Mouse (Mus musculus) limb, embryonic 10.5 days (tissue): ENCODE measurements around the gene Ciao2a. TPM values are rescaled to one million over a fixed set of nuclear protein-coding genes. Genes with fewer than 3 reads are reported as not detected.

ENCODE experiments used
- DNase-seq: peaks from one replicate; pipeline ENCODE4 v3.0.0-alpha.2; 2017; ENCODE audit warnings: low spot score
- H3K27ac ChIP-seq: fragments of 300-500 bp; sonication (generic); 2 replicates; pipeline ENCODE4 v1.5.1; 2016; ENCODE audit warnings: mild to moderate bottlenecking
- H3K27me3 ChIP-seq: fragments of 300-500 bp; sonication (generic); 2 replicates; pipeline ENCODE4 v1.6.1; 2016; ENCODE audit warnings: low read depth, mild to moderate bottlenecking; ENCODE audit not compliant: poor library complexity, severe bottlenecking
- H3K36me3 ChIP-seq: fragments of 300-500 bp; sonication (generic); 2 replicates; pipeline ENCODE4 v1.6.1; 2016; ENCODE audit warnings: mild to moderate bottlenecking, moderate library complexity
- H3K4me1 ChIP-seq: fragments of 300-500 bp; sonication (generic); 2 replicates; pipeline ENCODE4 v1.6.1; 2016
- H3K4me3 ChIP-seq: fragments of 300-500 bp; sonication (generic); 2 replicates; pipeline ENCODE4 v1.5.1; 2016; ENCODE audit warnings: mild to moderate bottlenecking, moderate library complexity
- H3K9me3 ChIP-seq: fragments of 300-500 bp; sonication (generic); replicated peaks from 2 replicates; pipeline ENCODE4 v1.6.1; 2016; ENCODE audit warnings: mild to moderate bottlenecking
- WGBS: fragments of 180-500 bp; shearing (Covaris S2); methylation state at CpG from one replicate; pipeline ENCODE4 v1.1.7; 2016; 5-methylcytosine and 5-hydroxymethylcytosine counted together
- polyA plus RNA-seq: library from polyadenylated mRNA; unstranded; fragments of >200 nt; fragmentation: Nextera tagmentation; extraction: Ambion mirVana; gene quantifications from 2 replicates; pipeline ENCODE4 v1.2.1, GENCODE M21; 2016

Gene Ciao2a
- polyA plus RNA-seq, 1 experiment from 2014 or later: 171 TPM

GRCm38 (mm10) chr9:66102668-66103067, 23.7 kb upstream of the Ciao2a start:
- WGBS: 89% methylated on average over 6 of the region's 6 CpGs

GRCm38 (mm10) chr9:66104601-66105000, 21.8 kb upstream of the Ciao2a start:
- H3K4me3 ChIP-seq: no peak overlapping the region
- 95% methylated on average over 4 of the region's 4 CpGs for WGBS
- no peaks in the 10 kb centered on the region for H3K4me1 ChIP-seq
- no peak overlapping the region for H3K27ac ChIP-seq
- no peak for DNase-seq
- H3K9me3 ChIP-seq: no peaks in the 10 kb centered on the region
- H3K36me3 ChIP-seq: peaks cover 98% of the 10 kb centered on the region
- no peaks in the 10 kb centered on the region for H3K27me3 ChIP-seq

More at GRCm38 (mm10) chr9:66102668-66103067, 23.7 kb upstream of the Ciao2a start:
- Histone ChIP-seq H3K4me3 (no peak overlapping the region), H3K27me3 (no peaks in the 10 kb centered on the region), H3K36me3 (peaks cover 93% of the 10 kb centered on the region), H3K27ac (no peak overlapping the region), H3K9me3 (no peaks in the 10 kb centered on the region), H3K4me1 (no peaks in the 10 kb centered on the region)
- no peak for DNase-seq

- Histone ChIP-seq H3K9me3 (no peaks in the 10 kb centered on the region), H3K4me3 (no peak overlapping the region), H3K36me3 (peaks cover 97% of the 10 kb centered on the region), H3K4me1 (peaks cover 2% of the 10 kb centered on the region; the same call in 1 of the 2 replicates), H3K27ac (no peak overlapping the region), H3K27me3 (no peaks in the 10 kb centered on the region)
- WGBS: 92% methylated on average over 8 of the region's 8 CpGs
- DNase-seq: no peak
Observed at GRCm38 (mm10) chr9:66105168-66105567, 21.2 kb upstream of the Ciao2a start.

GRCm38 (mm10) chr9:66109574-66109973, 16.8 kb upstream of the Ciao2a start:
- Histone ChIP-seq H3K36me3 (peaks cover 82% of the 10 kb centered on the region), H3K27me3 (no peaks in the 10 kb centered on the region), H3K9me3 (no peaks in the 10 kb centered on the region), H3K4me3 (no peak overlapping the region), H3K27ac (no peak overlapping the region), H3K4me1 (peaks cover 8% of the 10 kb centered on the region; the same call in 1 of the 2 replicates)
- WGBS: 100% methylated on average over 1 of the region's 1 CpGs
- no peak for DNase-seq

- peaks cover 82% of the 10 kb centered on the region for H3K36me3 ChIP-seq
- H3K9me3 ChIP-seq: no peaks in the 10 kb centered on the region
- no peak overlapping the region for H3K4me3 ChIP-seq
- peaks cover 8% of the 10 kb centered on the region; the same call in 1 of the 2 replicates for H3K4me1 ChIP-seq
- no peak for DNase-seq
- H3K27me3 ChIP-seq: no peaks in the 10 kb centered on the region
- WGBS: 77% methylated on average over 8 of the region's 8 CpGs
- H3K27ac ChIP-seq: peak overlapping the region; percentile 39; the same call in 1 of the 2 replicates
Observed at GRCm38 (mm10) chr9:66110126-66110525, 16.3 kb upstream of the Ciao2a start.

- Histone ChIP-seq H3K36me3 (peaks cover 82% of the 10 kb centered on the region), H3K4me1 (peaks cover 8% of the 10 kb centered on the region; the same call in 1 of the 2 replicates), H3K27ac (peak overlapping the region; percentile 39; the same call in 1 of the 2 replicates), H3K4me3 (no peak overlapping the region), H3K27me3 (no peaks in the 10 kb centered on the region), H3K9me3 (no peaks in the 10 kb centered on the region)
- DNase-seq: no peak
- WGBS: 80% methylated on average over 8 of the region's 8 CpGs
Observed at GRCm38 (mm10) chr9:66110611-66111379, 15.6 kb upstream of the Ciao2a start.

GRCm38 (mm10) chr9:66114341-66114740, 12.1 kb upstream of the Ciao2a start:
- Histone ChIP-seq H3K4me3 (no peak overlapping the region), H3K9me3 (no peaks in the 10 kb centered on the region), H3K36me3 (peaks cover 64% of the 10 kb centered on the region), H3K4me1 (peaks cover 8% of the 10 kb centered on the region; the same call in 1 of the 2 replicates), H3K27ac (no peak overlapping the region), H3K27me3 (no peaks in the 10 kb centered on the region)
- no peak for DNase-seq
- 91% methylated on average over 3 of the region's 3 CpGs for WGBS

GRCm38 (mm10) chr9:66116890-66117289, 9.5 kb upstream of the Ciao2a start:
- WGBS: 67% methylated on average over 8 of the region's 8 CpGs
- Histone ChIP-seq H3K27me3 (no peaks in the 10 kb centered on the region), H3K4me3 (no peak overlapping the region), H3K4me1 (no peaks in the 10 kb centered on the region), H3K9me3 (no peaks in the 10 kb centered on the region), H3K36me3 (peaks cover 62% of the 10 kb centered on the region), H3K27ac (no peak overlapping the region)
- DNase-seq: no peak

GRCm38 (mm10) chr9:66119498-66119897, 6.9 kb upstream of the Ciao2a start:
- Histone ChIP-seq H3K4me1 (peaks cover 10% of the 10 kb centered on the region), H3K27ac (no peak overlapping the region), H3K36me3 (peaks cover 49% of the 10 kb centered on the region), H3K4me3 (no peak overlapping the region), H3K9me3 (no peaks in the 10 kb centered on the region), H3K27me3 (no peaks in the 10 kb centered on the region)
- 92% methylated on average over 2 of the region's 2 CpGs for WGBS
- DNase-seq: no peak

- peaks cover 42% of the 10 kb centered on the region for H3K36me3 ChIP-seq
- H3K27me3 ChIP-seq: no peaks in the 10 kb centered on the region
- 97% methylated on average over 4 of the region's 4 CpGs for WGBS
- DNase-seq: no peak
- peaks cover 16% of the 10 kb centered on the region for H3K4me1 ChIP-seq
- no peaks in the 10 kb centered on the region for H3K9me3 ChIP-seq
- no peak overlapping the region for H3K4me3 ChIP-seq
- no peak overlapping the region for H3K27ac ChIP-seq
Observed at GRCm38 (mm10) chr9:66120106-66120505, 6.3 kb upstream of the Ciao2a start.

- peaks cover 24% of the 10 kb centered on the region for H3K4me1 ChIP-seq
- no peak overlapping the region for H3K4me3 ChIP-seq
- H3K27ac ChIP-seq: no peak overlapping the region
- H3K9me3 ChIP-seq: no peaks in the 10 kb centered on the region
- WGBS: 93% methylated on average over 3 of the region's 3 CpGs
- peaks cover 34% of the 10 kb centered on the region for H3K36me3 ChIP-seq
- H3K27me3 ChIP-seq: no peaks in the 10 kb centered on the region
- no peak for DNase-seq
Observed at GRCm38 (mm10) chr9:66120945-66121344, 5.5 kb upstream of the Ciao2a start.

GRCm38 (mm10) chr9:66121421-66121820, 5.0 kb upstream of the Ciao2a start:
- H3K4me3 ChIP-seq: no peak overlapping the region
- peaks cover 32% of the 10 kb centered on the region for H3K36me3 ChIP-seq
- H3K27me3 ChIP-seq: no peaks in the 10 kb centered on the region
- H3K4me1 ChIP-seq: peaks cover 25% of the 10 kb centered on the region
- no peaks in the 10 kb centered on the region for H3K9me3 ChIP-seq
- no peak overlapping the region for H3K27ac ChIP-seq
- no peak for DNase-seq

GRCm38 (mm10) chr9:66123648-66124047, 2.8 kb upstream of the Ciao2a start:
- Histone ChIP-seq H3K4me1 (peaks cover 36% of the 10 kb centered on the region), H3K4me3 (peak overlapping the region; percentile 86), H3K36me3 (peaks cover 19% of the 10 kb centered on the region), H3K27ac (no peak overlapping the region), H3K27me3 (no peaks in the 10 kb centered on the region), H3K9me3 (no peaks in the 10 kb centered on the region)
- no peak for DNase-seq
- 17% methylated on average over 5 of the region's 5 CpGs for WGBS
